Mouse (Mus musculus) brain, embryonic 14.5 days (tissue): ENCODE data around the gene Nr6a1.

ENCODE experiments used
- CTCF ChIP-seq: fragments of 200-500 bp; IDR thresholded peaks from 2 replicates; pipeline ENCODE4 v1.5.1; 2012; ENCODE audit warnings: inconsistent platforms, mild to moderate bottlenecking, moderate library complexity, borderline replicate concordance; ENCODE audit not compliant: insufficient read depth, insufficient read length; ENCODE audit errors: extremely low read depth
- POLR2A ChIP-seq: fragments of 200-500 bp; IDR thresholded peaks from 2 replicates; pipeline ENCODE4 v1.6.1; 2012; ENCODE audit warnings: mild to moderate bottlenecking, inconsistent platforms, borderline replicate concordance; ENCODE audit not compliant: poor library complexity, insufficient read depth, insufficient read length, severe bottlenecking; ENCODE audit errors: extremely low read depth

- no peak for TF ChIP-seq POLR2A
- no peak for TF ChIP-seq CTCF
These were observed 220.8 kb downstream of the Nr6a1 start for GRCm38 (mm10) chr2:38706661-38707060.
